Mouse (Mus musculus): ENCODE measurements around the gene Gm4297.
"Not testable (repeated sequence)": the region's sequence is repeated elsewhere in the genome, so short reads cannot be mapped to it uniquely, and the experiment has no call there.

Gene Gm4297

DNA sequence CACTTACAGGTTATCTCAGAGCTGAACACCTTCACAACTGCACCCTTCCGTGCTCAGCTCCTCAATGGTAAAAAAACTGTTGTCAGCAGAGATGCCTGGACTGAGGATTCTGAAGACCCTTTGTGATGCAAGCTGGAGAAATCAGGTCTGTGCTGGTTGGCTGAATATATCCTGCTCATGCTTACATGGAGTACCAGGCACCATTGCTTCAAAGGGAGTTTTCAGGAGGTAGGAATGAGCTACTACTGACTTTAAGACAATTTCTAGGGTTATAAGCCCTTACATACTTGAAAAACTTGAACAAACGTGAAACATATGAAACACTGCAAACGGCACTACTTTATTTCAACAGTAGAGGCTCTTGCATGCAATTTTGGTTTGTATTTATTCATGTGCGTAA, at the start of gene Gm4297:
Gene Gm4297 (minus strand): TSS at position 101 of the 400 bp plus-strand sequence.
- not testable (repeated sequence) for TF ChIP-seq GATA4 (IDR thresholded peaks at IDR 0.05; ENCODE audit: insufficient replicate concordance, low read length)

Measured in liver, adult (tissue).